Mouse (Mus musculus): Measurements from ENCODE around the gene Adamts15.

DNA sequence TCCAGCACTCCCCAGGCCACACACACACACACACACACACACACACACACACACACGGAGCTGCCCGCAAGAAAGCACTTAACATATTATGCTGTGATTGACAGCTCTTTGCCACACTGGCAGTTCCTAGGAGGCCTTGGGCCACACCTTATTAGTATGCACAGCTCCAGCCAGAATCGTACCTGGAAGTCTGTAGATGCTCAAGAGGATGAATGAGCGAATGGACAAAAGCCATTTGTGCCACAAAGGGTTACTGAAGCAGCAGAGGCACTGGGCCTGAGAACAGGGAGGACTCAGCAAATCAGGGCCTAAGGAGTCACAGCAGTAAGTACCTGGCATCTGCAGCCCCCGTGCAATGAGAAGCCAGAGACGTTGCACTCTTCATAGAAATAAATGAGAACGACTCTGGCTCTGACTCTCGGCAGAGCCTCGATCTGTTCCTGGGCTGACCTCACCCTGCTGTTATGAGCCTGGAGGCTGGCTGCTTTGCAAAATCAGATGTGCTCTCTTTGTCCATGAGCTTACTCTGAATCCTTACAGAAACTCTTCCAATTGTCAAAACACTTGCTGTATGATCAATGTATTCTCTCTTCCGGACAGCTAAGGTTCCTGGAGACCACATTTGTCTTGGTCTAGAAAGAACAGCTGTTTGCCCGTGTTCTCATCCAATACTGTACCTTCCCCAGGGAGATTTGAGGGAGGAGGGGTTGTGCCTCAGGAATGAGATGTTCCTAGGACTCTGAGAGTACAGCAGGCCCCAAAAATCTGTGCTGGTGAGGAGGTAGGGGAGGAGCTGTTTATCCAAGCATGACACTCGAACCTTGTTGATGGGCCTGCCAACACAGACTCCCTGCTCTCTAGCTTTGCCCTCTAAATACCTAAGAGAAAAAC is 3.5 kb downstream of the Adamts15 start:
- TF ChIP-seq CTCF (IDR thresholded peaks at IDR 0.05; ENCODE audit: low read depth): no peak
- TF ChIP-seq EP300 (IDR thresholded peaks at IDR 0.05; ENCODE audit: low read depth): no peak
